Comparison of ENCODE assay signal across 8 mouse cellular contexts in the genomic region with DNA sequence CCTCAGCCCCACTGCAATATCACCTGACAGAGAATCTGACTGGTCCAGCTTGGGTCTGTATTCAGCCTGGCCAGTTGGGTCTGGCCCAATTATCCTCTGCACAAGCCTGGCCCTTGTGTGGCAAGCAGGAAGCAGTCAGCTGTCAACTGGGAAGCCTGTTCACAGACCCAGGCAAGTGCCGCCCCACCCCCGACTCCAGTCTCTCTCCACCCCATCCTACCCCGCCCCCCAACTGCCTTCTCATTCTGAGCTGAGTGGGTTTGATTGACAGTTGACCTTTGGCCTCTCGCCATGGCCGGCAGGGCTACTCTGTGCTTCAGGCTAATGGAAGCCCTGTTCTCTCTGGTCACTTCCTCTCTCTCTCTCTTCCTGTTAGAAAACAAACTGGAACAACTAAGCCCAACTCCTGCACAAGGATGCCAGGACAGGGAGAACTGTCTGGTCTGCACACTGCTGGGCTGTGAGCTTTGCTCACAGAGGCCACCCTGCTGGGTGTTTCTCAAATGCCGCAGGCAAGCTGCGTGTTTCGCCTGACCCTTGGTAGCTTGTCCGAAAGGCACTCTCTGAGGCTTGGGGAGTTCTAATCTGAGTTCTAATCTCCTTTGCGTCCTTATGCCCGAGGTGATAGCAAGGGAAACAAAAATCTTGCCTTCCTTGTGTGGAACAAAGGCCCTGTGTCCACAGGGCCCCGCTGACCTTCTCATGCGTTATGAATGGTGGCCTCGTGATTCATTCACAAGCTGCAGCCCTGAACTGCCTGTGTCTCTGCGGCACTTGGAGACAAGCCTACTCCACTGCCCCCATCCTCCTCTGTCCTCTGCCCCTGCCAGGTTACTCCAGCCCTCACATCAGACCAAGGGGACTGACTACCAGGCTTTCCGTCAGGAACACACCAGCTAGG. TPM values are rescaled to one million over a fixed set of nuclear protein-coding genes. Genes with fewer than 3 reads are reported as not detected.
DNase-seq lines count a peak whose midpoint lies in the region; ATAC-seq lines count a peak whose summit lies in the region.

No protein-coding gene starts in this region.

- H3K4me3 ChIP-seq in forebrain, embryonic 12.5 days (replicated peaks): no peak overlapping the region
- no peak overlapping the region for H3K4me3 ChIP-seq in lung, embryonic 16.5 days (ENCODE audit: low read length)

- no peak overlapping the region for H3K9ac ChIP-seq in forebrain, embryonic 12.5 days
- no peak overlapping the region; the same call in 1 of the 2 replicates for H3K9ac ChIP-seq in lung, embryonic 16.5 days (ENCODE audit: low read length)

- peak; percentile 67 for ATAC-seq in forebrain, embryonic 12.5 days (ENCODE audit: low FRiP score)
- ATAC-seq in lung, embryonic 16.5 days (ENCODE audit: low read depth): peak; percentile 59

- peaks cover 36% of the 10 kb centered on the region for H3K4me1 ChIP-seq in forebrain, embryonic 12.5 days
- peaks cover 6% of the 10 kb centered on the region; the same call in 1 of the 2 replicates for H3K4me1 ChIP-seq in lung, embryonic 16.5 days (replicated peaks; ENCODE audit: control insufficient read depth, insufficient read depth, low read length)

- H3K9me3 ChIP-seq in forebrain, embryonic 12.5 days: no peaks in the 10 kb centered on the region
- no peaks in the 10 kb centered on the region for H3K9me3 ChIP-seq in lung, embryonic 16.5 days (ENCODE audit: control insufficient read depth, low read length)

- peak overlapping the region; percentile 79 for H3K27ac ChIP-seq in forebrain, embryonic 12.5 days
- peak overlapping the region; percentile 47 for H3K27ac ChIP-seq in lung, embryonic 16.5 days (ENCODE audit: low read length)

- H3K4me2 ChIP-seq in forebrain, embryonic 12.5 days: no peak overlapping the region
- no peak overlapping the region for H3K4me2 ChIP-seq in lung, embryonic 16.5 days (ENCODE audit: low read depth, low read length)

- no peaks in the 10 kb centered on the region for H3K36me3 ChIP-seq in forebrain, embryonic 12.5 days (replicated peaks)
- H3K36me3 ChIP-seq in lung, embryonic 16.5 days (ENCODE audit: control insufficient read depth, insufficient read depth, low read length): no peaks in the 10 kb centered on the region

- WGBS in forebrain, embryonic 12.5 days: 4% methylated on average over 16 of the region's 16 CpGs
- WGBS in lung, embryonic 16.5 days: 37% methylated on average over 16 of the region's 16 CpGs

- no peaks in the 10 kb centered on the region for H3K27me3 ChIP-seq in forebrain, embryonic 12.5 days
- no peaks in the 10 kb centered on the region for H3K27me3 ChIP-seq in lung, embryonic 16.5 days (ENCODE audit: control insufficient read depth, insufficient read depth, low read depth, low read length)

- DNase-seq in thymus, postnatal 4 days: peak; percentile 48
- DNase-seq in thymus, postnatal 10 days (ENCODE audit: low spot score in 2 of 2): no peak
- peak; percentile 54 for DNase-seq in kidney, adult 11 months
- peak; percentile 85 for DNase-seq in retina, embryonic 14.5 days (ENCODE audit: low spot score)
- no peak for DNase-seq in thymus, postnatal 14 days
- DNase-seq in frontal cortex, postnatal 14 days (ENCODE audit: low spot score in 2 of 2): no peak

RNA-seq across cellular contexts. Expression of a gene that starts 13.8 kb away (rescaled TPM):
- polyA plus RNA-seq in forebrain, embryonic 12.5 days (2016; fragmentation: Nextera tagmentation; extraction: Ambion mirVana): 10.9 and 12.7 TPM in 2 replicates
- 13.9 and 15.3 TPM in 2 replicates for polyA plus RNA-seq in lung, embryonic 16.5 days (2015; fragmentation: Nextera tagmentation; extraction: Ambion mirVana)

RNA-seq across cellular contexts. Expression of a gene that starts 48.3 kb away (rescaled TPM):
- 148 and 282 TPM in 2 replicates for polyA plus RNA-seq in forebrain, embryonic 12.5 days (2016; fragmentation: Nextera tagmentation; extraction: Ambion mirVana)
- polyA plus RNA-seq in lung, embryonic 16.5 days (2015; fragmentation: Nextera tagmentation; extraction: Ambion mirVana): 78.4 and 88.5 TPM in 2 replicates

Comparison
In these comparisons a context has a peak if more than half of its experiments do, and no peak if none do; other contexts are left out.
1. DNase-seq: peak in thymus, postnatal 4 days (single experiment), kidney, adult 11 months (single experiment) and retina, embryonic 14.5 days (single experiment); none in thymus, postnatal 10 days (0 of 2), thymus, postnatal 14 days (single experiment) and frontal cortex, postnatal 14 days (0 of 2).